Mouse (Mus musculus) large intestine, adult 2 months (tissue): Measurements from ENCODE around the gene Gm13102. TPM values are rescaled to one million over a fixed set of nuclear protein-coding genes. Genes with fewer than 3 reads are reported as not detected.
"Not testable (repeated sequence)": the region's sequence is repeated elsewhere in the genome, so short reads cannot be mapped to it uniquely, and the experiment has no call there.

Experiments
- DNase-seq: peaks from one replicate; pipeline ENCODE4 v3.0.0-alpha.2; 2012; ENCODE audit warnings: low read depth, low spot score
- WGBS: fragments of 180-500 bp; shearing (Covaris S2); methylation state at CpG from one replicate; pipeline ENCODE4 v1.1.7; 2018; 5-methylcytosine and 5-hydroxymethylcytosine counted together
- polyA plus RNA-seq: library from polyadenylated mRNA; depleted of rRNA; stranded (reverse); fragments of >200 nt; gene quantifications from 2 replicates; pipeline ENCODE4 v1.2.3, GENCODE M21; 2012; rRNA removed

Gene Gm13102
- not detected in 2 replicates for polyA plus RNA-seq

DNA sequence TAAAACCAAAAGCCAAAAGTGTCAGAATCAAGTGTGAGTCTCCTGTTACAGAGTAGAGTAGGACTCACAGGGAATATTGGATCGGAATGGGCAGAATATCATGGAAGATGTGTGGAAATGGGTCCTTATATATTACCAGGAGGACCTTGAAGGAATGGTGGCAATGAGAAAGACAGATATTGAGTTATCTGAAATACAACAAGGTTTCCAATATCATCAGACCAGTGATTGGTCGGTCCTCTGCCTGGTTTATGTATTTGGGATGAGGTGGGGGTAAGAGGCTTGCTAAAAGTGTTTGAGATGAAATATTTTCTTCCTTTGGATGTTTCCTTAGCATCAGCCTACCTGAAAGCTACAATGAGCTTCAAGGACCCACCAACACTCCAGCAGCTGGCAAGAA, at the start of gene Gm13102:
Gm13102 (plus strand) TSS at position 301 of the 400 bp plus-strand sequence.
- DNase-seq = not testable (repeated sequence)
- 100% methylated on average over 1 of the region's 2 CpGs for WGBS

- WGBS = 85% methylated on average over 3 of the region's 3 CpGs
- not testable (repeated sequence) for DNase-seq
Measured at GRCm38 (mm10) chr4:144058826-144059225, 47.4 kb upstream of the Gm13102 start, which contains the start of gene Pramel4. Pramel4 (plus strand) TSS chr4:144059126.

Other genes starting within 250 kb of the Gm13102 start
- not detected in 2 replicates for gene Pramef6, start 206.1 kb upstream of the Gm13102 start, polyA plus RNA-seq
- gene Pramef25, start 155.5 kb upstream of the Gm13102 start, polyA plus RNA-seq = not detected in 2 replicates
- gene Gm13101, start 139.5 kb upstream of the Gm13102 start, polyA plus RNA-seq = not detected in 2 replicates
- not detected in 2 replicates for gene Pramef17, start 112.1 kb upstream of the Gm13102 start, polyA plus RNA-seq
- not detected in 2 replicates for gene Pramel4, start 47.3 kb upstream of the Gm13102 start, polyA plus RNA-seq
- not detected in 2 replicates for gene Oog3, start 56.2 kb downstream of the Gm13102 start, polyA plus RNA-seq
- not detected in 2 replicates for gene Oog2, start 84.2 kb downstream of the Gm13102 start, polyA plus RNA-seq
- 0.17 and 0.23 TPM in 2 replicates for gene C87977, start 106.8 kb downstream of the Gm13102 start, polyA plus RNA-seq
- gene Pramel5, start 174.0 kb downstream of the Gm13102 start, polyA plus RNA-seq = not detected in 2 replicates
- not detected in 2 replicates for gene Gm13128, start 223.8 kb downstream of the Gm13102 start, polyA plus RNA-seq